Mouse (Mus musculus) midbrain, embryonic 16.5 days (tissue): Measurements from ENCODE around the gene Akap8. TPM values are rescaled to one million over a fixed set of nuclear protein-coding genes. Genes with fewer than 3 reads are reported as not detected.

ENCODE experiments used
- ATAC-seq: fragments of 200-750 bp; cut with Nextera tagmentation; 2 replicates; pipeline ENCODE4 v1.8.0; 2017; ENCODE audit warnings: moderate TSS enrichment
- H3K27ac ChIP-seq: fragments of 300-500 bp; sonication (generic); 2 replicates; pipeline ENCODE4 v1.5.1; 2014; ENCODE audit warnings: mild to moderate bottlenecking, low read length, mixed read lengths
- H3K27me3 ChIP-seq: fragments of 300-500 bp; sonication (generic); 2 replicates; pipeline ENCODE4 v1.6.1; 2014; ENCODE audit warnings: low read depth, low read length, mixed read lengths; ENCODE audit not compliant: control insufficient read depth, insufficient read depth
- H3K36me3 ChIP-seq: fragments of 300-500 bp; sonication (generic); 2 replicates; pipeline ENCODE4 v1.6.1; 2014; ENCODE audit warnings: mild to moderate bottlenecking, low read length, moderate library complexity, mixed read lengths; ENCODE audit not compliant: control insufficient read depth, insufficient read depth
- H3K4me1 ChIP-seq: fragments of 300-500 bp; sonication (generic); 2 replicates; pipeline ENCODE4 v1.6.1; 2014; ENCODE audit warnings: mild to moderate bottlenecking, low read length, mixed read lengths; ENCODE audit not compliant: control insufficient read depth, insufficient read depth
- H3K4me2 ChIP-seq: fragments of 300-500 bp; sonication (generic); 2 replicates; pipeline ENCODE4 v1.6.1; 2014; ENCODE audit warnings: mild to moderate bottlenecking, low read length, mixed read lengths
- H3K4me3 ChIP-seq: fragments of 300-500 bp; sonication (generic); 2 replicates; pipeline ENCODE4 v1.5.1; 2014; ENCODE audit warnings: low read depth, mild to moderate bottlenecking, low read length, moderate library complexity, mixed read lengths
- H3K9ac ChIP-seq: fragments of 300-500 bp; sonication (generic); 2 replicates; pipeline ENCODE4 v1.6.1; 2014; ENCODE audit warnings: low read depth, low read length, mixed read lengths
- H3K9me3 ChIP-seq: fragments of 300-500 bp; sonication (generic); replicated peaks from 2 replicates; pipeline ENCODE4 v1.6.1; 2014; ENCODE audit warnings: mild to moderate bottlenecking, low read length, mixed read lengths; ENCODE audit not compliant: control insufficient read depth, poor library complexity, severe bottlenecking
- WGBS: fragments of 180-500 bp; shearing (Covaris S2); extraction: QIAGEN DNeasy Blood & Tissue Kit; methylation state at CpG from one replicate; pipeline ENCODE4 v1.1.7; 2014; 5-methylcytosine and 5-hydroxymethylcytosine counted together
- polyA plus RNA-seq: library from polyadenylated mRNA; unstranded; fragments of >200 nt; fragmentation: Nextera tagmentation; extraction: Ambion mirVana; gene quantifications from 2 replicates; pipeline ENCODE4 v1.2.1, GENCODE M21; 2015

The Akap8 gene
- polyA plus RNA-seq, 1 experiment from 2014 or later: 101 TPM

- Histone ChIP-seq H3K4me1 (peaks cover 20% of the 10 kb centered on the region), H3K4me2 (peak within 1 kb of the TSS; percentile 78), H3K27ac (peak within 1 kb of the TSS; percentile 89), H3K27me3 (no peaks in the 10 kb centered on the region), H3K9me3 (no peaks in the 10 kb centered on the region), H3K9ac (peak within 1 kb of the TSS; percentile 79), H3K4me3 (peak within 1 kb of the TSS; percentile 64), H3K36me3 (peaks cover 10% of the 10 kb centered on the region)
- ATAC-seq: peak; percentile 98
- under 1% methylated on average over 37 of the region's 37 CpGs for WGBS
Measured at GRCm38 (mm10) chr17:32350382-32350983, 29.4 kb upstream of the Akap8 start, which contains the start of gene Akap8l. Gene Akap8l (minus strand): TSS chr17:32350607.

- ATAC-seq: peak; percentile 38
Measured at GRCm38 (mm10) chr17:32349851-32350381, 28.9 kb upstream of the Akap8 start.

GRCm38 (mm10) chr17:32349037-32349732 lies 28.1 kb upstream of the Akap8 start:
- Histone ChIP-seq H3K4me3 (peak overlapping the region; percentile 64), H3K27ac (no peak overlapping the region), H3K4me1 (peaks cover 20% of the 10 kb centered on the region), H3K36me3 (peaks cover 2% of the 10 kb centered on the region; the same call in 1 of the 2 replicates), H3K27me3 (no peaks in the 10 kb centered on the region), H3K9me3 (no peaks in the 10 kb centered on the region), H3K4me2 (peak overlapping the region; percentile 74), H3K9ac (peak overlapping the region; percentile 79)
- 18% methylated on average over 4 of the region's 4 CpGs for WGBS
- no peak for ATAC-seq

More at GRCm38 (mm10) chr17:32349851-32350381, 28.9 kb upstream of the Akap8 start:
- Histone ChIP-seq H3K9ac (peak overlapping the region; percentile 79), H3K4me3 (peak overlapping the region; percentile 64), H3K4me2 (peak overlapping the region; percentile 74), H3K27ac (peak overlapping the region; percentile 89), H3K4me1 (peaks cover 20% of the 10 kb centered on the region), H3K9me3 (no peaks in the 10 kb centered on the region), H3K36me3 (peaks cover 6% of the 10 kb centered on the region; the same call in 1 of the 2 replicates), H3K27me3 (no peaks in the 10 kb centered on the region)
- WGBS: under 1% methylated on average over 24 of the region's 24 CpGs

- H3K36me3 ChIP-seq: peaks cover 4% of the 10 kb centered on the region; the same call in 1 of the 2 replicates
- WGBS: 92% methylated on average over 2 of the region's 2 CpGs
- H3K27me3 ChIP-seq: no peaks in the 10 kb centered on the region
- no peak for ATAC-seq
- peak overlapping the region; percentile 74; the same call in 1 of the 2 replicates for H3K4me2 ChIP-seq
- H3K27ac ChIP-seq: no peak overlapping the region
- H3K9me3 ChIP-seq: no peaks in the 10 kb centered on the region
- peak overlapping the region; percentile 64; the same call in 1 of the 2 replicates for H3K4me3 ChIP-seq
- H3K9ac ChIP-seq: no peak overlapping the region
- peaks cover 20% of the 10 kb centered on the region for H3K4me1 ChIP-seq
Measured at GRCm38 (mm10) chr17:32348406-32348805, 27.4 kb upstream of the Akap8 start.

GRCm38 (mm10) chr17:32341102-32341501 lies 20.1 kb upstream of the Akap8 start:
- H3K4me2 ChIP-seq: no peak overlapping the region
- ATAC-seq: no peak
- H3K27ac ChIP-seq: no peak overlapping the region
- peaks cover 12% of the 10 kb centered on the region for H3K36me3 ChIP-seq
- no peak overlapping the region for H3K9ac ChIP-seq
- 82% methylated on average over 1 of the region's 1 CpGs for WGBS
- no peaks in the 10 kb centered on the region for H3K27me3 ChIP-seq
- H3K9me3 ChIP-seq: no peaks in the 10 kb centered on the region
- no peak overlapping the region for H3K4me3 ChIP-seq
- no peaks in the 10 kb centered on the region for H3K4me1 ChIP-seq

- Histone ChIP-seq H3K27me3 (no peaks in the 10 kb centered on the region), H3K4me3 (no peak overlapping the region), H3K4me1 (no peaks in the 10 kb centered on the region), H3K9me3 (no peaks in the 10 kb centered on the region), H3K4me2 (no peak overlapping the region), H3K9ac (no peak overlapping the region), H3K27ac (no peak overlapping the region), H3K36me3 (peaks cover 21% of the 10 kb centered on the region)
- no peak for ATAC-seq
- WGBS: 96% methylated on average over 1 of the region's 1 CpGs
Measured at GRCm38 (mm10) chr17:32340110-32340509, 19.1 kb upstream of the Akap8 start.

- no peak overlapping the region for H3K9ac ChIP-seq
- no peak overlapping the region for H3K4me3 ChIP-seq
- 90% methylated on average over 2 of the region's 2 CpGs for WGBS
- H3K4me1 ChIP-seq: no peaks in the 10 kb centered on the region
- H3K27me3 ChIP-seq: no peaks in the 10 kb centered on the region
- ATAC-seq: no peak
- H3K36me3 ChIP-seq: peaks cover 49% of the 10 kb centered on the region
- no peak overlapping the region for H3K27ac ChIP-seq
- H3K9me3 ChIP-seq: no peaks in the 10 kb centered on the region
- no peak overlapping the region for H3K4me2 ChIP-seq
Measured at GRCm38 (mm10) chr17:32335869-32336268, 14.8 kb upstream of the Akap8 start.

GRCm38 (mm10) chr17:32334921-32335320 lies 13.9 kb upstream of the Akap8 start:
- H3K4me1 ChIP-seq: no peaks in the 10 kb centered on the region
- no peak overlapping the region for H3K4me3 ChIP-seq
- 96% methylated on average over 12 of the region's 12 CpGs for WGBS
- H3K9me3 ChIP-seq: no peaks in the 10 kb centered on the region
- no peak for ATAC-seq
- no peak overlapping the region for H3K27ac ChIP-seq
- no peaks in the 10 kb centered on the region for H3K27me3 ChIP-seq
- no peak overlapping the region for H3K4me2 ChIP-seq
- no peak overlapping the region for H3K9ac ChIP-seq
- peaks cover 49% of the 10 kb centered on the region for H3K36me3 ChIP-seq
